Mouse (Mus musculus) MEL (cell line): Measurements from ENCODE around the gene Pcgf5.

Source experiments
- CHD2 ChIP-seq: IDR thresholded peaks from 2 replicates; pipeline ENCODE4 v1.6.1; 2011; ENCODE audit warnings: low read length, improper control_type of control experiment
- CTCF ChIP-seq, 3 experiments: IDR thresholded peaks in 2 of 3; conservative IDR thresholded peaks in 1 of 3; 2 replicates each; pipeline ENCODE4 v1.5.1; 2011 to 2012; ENCODE audit warnings: low read length in 3 of 3, low read depth in 2 of 3, mild to moderate bottlenecking in 2 of 3, improper control_type of control experiment in 1 of 3, inconsistent platforms in 1 of 3, mixed read lengths in 1 of 3, moderate library complexity in 1 of 3; ENCODE audit not compliant: control insufficient read depth in 1 of 3, insufficient read depth in 1 of 3, poor library complexity in 1 of 3, severe bottlenecking in 1 of 3
- EP300 ChIP-seq, 2 experiments: IDR thresholded peaks; 2 replicates each; pipeline ENCODE4 v1.6.1; 2011; ENCODE audit warnings: improper control_type of control experiment in 2 of 2, low read length in 2 of 2, low read depth in 1 of 2, mild to moderate bottlenecking in 1 of 2
- GATA1 ChIP-seq: IDR thresholded peaks from 2 replicates; pipeline ENCODE4 v1.6.1; 2011; ENCODE audit warnings: low read depth, low read length, improper control_type of control experiment
- NELFE ChIP-seq: IDR thresholded peaks from 2 replicates; pipeline ENCODE4 v1.6.1; 2011; ENCODE audit warnings: low read depth, low read length, improper control_type of control experiment
- POLR2A ChIP-seq, 2 experiments: IDR thresholded peaks; 2 replicates each; pipeline ENCODE4 v1.6.1; 2011 to 2012; ENCODE audit warnings: low read length in 2 of 2, mild to moderate bottlenecking in 2 of 2, control low read depth in 1 of 2, improper control_type of control experiment in 1 of 2, low read depth in 1 of 2, moderate library complexity in 1 of 2; ENCODE audit not compliant: control insufficient read depth in 1 of 2, insufficient read depth in 1 of 2, poor library complexity in 1 of 2
- RCOR1 ChIP-seq: IDR thresholded peaks from 2 replicates; pipeline ENCODE4 v1.6.1; 2012; ENCODE audit warnings: low read depth, mild to moderate bottlenecking, inconsistent platforms, low read length, improper control_type of control experiment
- SIN3A ChIP-seq: IDR thresholded peaks from 2 replicates; pipeline ENCODE4 v1.6.1; 2012; ENCODE audit warnings: low read length, improper control_type of control experiment, inconsistent platforms
- TAL1 ChIP-seq: IDR thresholded peaks from 2 replicates; pipeline ENCODE4 v1.6.1; 2012; ENCODE audit warnings: mild to moderate bottlenecking, inconsistent platforms, low read length, moderate library complexity, mixed read lengths
- TCF12 ChIP-seq: IDR thresholded peaks from 2 replicates; pipeline ENCODE4 v1.6.1; 2014; ENCODE audit warnings: low read depth, mild to moderate bottlenecking, inconsistent platforms, low read length, improper control_type of control experiment, moderate library complexity
- UBTF ChIP-seq: IDR thresholded peaks from 2 replicates; pipeline ENCODE4 v1.6.1; 2012; ENCODE audit warnings: low read depth, mild to moderate bottlenecking, inconsistent platforms, low read length, improper control_type of control experiment, moderate library complexity, borderline replicate concordance; ENCODE audit not compliant: insufficient read depth
- USF1 ChIP-seq: IDR thresholded peaks from 2 replicates; pipeline ENCODE4 v1.6.1; 2014; ENCODE audit warnings: low read depth, mild to moderate bottlenecking, inconsistent platforms, low read length, improper control_type of control experiment, moderate library complexity

GRCm38 (mm10) chr19:36350870-36351269 is 2.8 kb downstream of the Pcgf5 start:
- TF ChIP-seq CTCF (IDR thresholded peaks at IDR 0.05 in 2 of 3, conservative IDR thresholded peaks at IDR 0.05 in 1 of 3; ENCODE audit: control insufficient read depth in 1 of 3, insufficient read depth in 1 of 3, low read depth in 2 of 3, low read length in 3 of 3, poor library complexity in 1 of 3, severe bottlenecking in 1 of 3) (no peak), TAL1 (no peak), CHD2 (no peak), GATA1 (no peak), USF1 (no peak), RCOR1 (no peak), UBTF (no peak), TCF12 (no peak), NELFE (no peak), SIN3A (no peak), EP300 (IDR thresholded peaks at IDR 0.05; ENCODE audit: low read depth in 1 of 2, low read length in 2 of 2) (no peak), POLR2A (IDR thresholded peaks at IDR 0.05; ENCODE audit: control insufficient read depth in 1 of 2, insufficient read depth in 1 of 2, low read depth in 1 of 2, low read length in 2 of 2, poor library complexity in 1 of 2) (no peak)
